Mouse (Mus musculus) T-helper 2 cell (primary cell): Measurements from ENCODE around the gene Csnk1e.

Experiments used
- in situ Hi-C: fragments of 300-600 bp; cut with MboI, MseI; formaldehyde crosslinking; loops from one replicate; pipeline ENCODE4 v1.15.1; 2025; ENCODE audit warnings: high pct_unique_total_duplicates

Gene Csnk1e

GRCm38 (mm10) chr15:79428616-79429015 is 26.8 kb downstream of the Csnk1e start:
- in situ Hi-C loops = no loop called here

GRCm38 (mm10) chr15:79427516-79427915 is 27.9 kb downstream of the Csnk1e start:
- in situ Hi-C loops = no loop called here

- in situ Hi-C loops = no loop called here
Measured at GRCm38 (mm10) chr15:79425516-79425915, 29.9 kb downstream of the Csnk1e start.

GRCm38 (mm10) chr15:79424602-79425001 is 30.8 kb downstream of the Csnk1e start:
- in situ Hi-C loops = no loop called here

GRCm38 (mm10) chr15:79422715-79423243 is 32.6 kb downstream of the Csnk1e start:
- in situ Hi-C loops = no loop called here

GRCm38 (mm10) chr15:79418677-79419076 is 36.7 kb downstream of the Csnk1e start:
- in situ Hi-C loops = no loop called here

GRCm38 (mm10) chr15:79418265-79418664 is 37.1 kb downstream of the Csnk1e start:
- in situ Hi-C loops = no loop called here

- in situ Hi-C loops = no loop called here
Measured at GRCm38 (mm10) chr15:79417379-79417778, 38.0 kb downstream of the Csnk1e start.

GRCm38 (mm10) chr15:79416460-79417085 is 38.8 kb downstream of the Csnk1e start:
- in situ Hi-C loops = no loop called here

GRCm38 (mm10) chr15:79414513-79414912 is 40.9 kb downstream of the Csnk1e start:
- in situ Hi-C loops = no loop called here

GRCm38 (mm10) chr15:79413802-79414201 is 41.6 kb downstream of the Csnk1e start:
- in situ Hi-C loops = no loop called here

- in situ Hi-C loops = no loop called here
Measured at GRCm38 (mm10) chr15:79413201-79413600, 42.2 kb downstream of the Csnk1e start.

- in situ Hi-C loops = no loop called here
Measured at GRCm38 (mm10) chr15:79411363-79412065, 43.9 kb downstream of the Csnk1e start.

GRCm38 (mm10) chr15:79409077-79409573 is 46.2 kb downstream of the Csnk1e start:
- in situ Hi-C loops = no loop called here

GRCm38 (mm10) chr15:79406564-79406963 is 48.8 kb downstream of the Csnk1e start:
- in situ Hi-C loops = no loop called here

GRCm38 (mm10) chr15:79404277-79404676 is 51.1 kb downstream of the Csnk1e start:
- in situ Hi-C loops = loop anchor here (5.0 kb wide), 1 partner anchor 38 kb away; no protein-coding TSS in a partner anchor

GRCm38 (mm10) chr15:79403763-79404210 is 51.6 kb downstream of the Csnk1e start:
- in situ Hi-C loops = loop anchor here (5.0 kb wide), 1 partner anchor 39 kb away; no protein-coding TSS in a partner anchor

GRCm38 (mm10) chr15:79402836-79403762 is 52.3 kb downstream of the Csnk1e start, which contains the start of gene Tmem184b:
Gene Tmem184b (minus strand): TSS chr15:79403569.
- in situ Hi-C loops = loop anchor here (5.0 kb wide), 1 partner anchor 39 kb away; no protein-coding TSS in a partner anchor

- in situ Hi-C loops = loop anchor here (5.0 kb wide), 1 partner anchor 40 kb away; no protein-coding TSS in a partner anchor
Measured at GRCm38 (mm10) chr15:79402176-79402575, 53.2 kb downstream of the Csnk1e start.

- in situ Hi-C loops = loop anchor here (5.0 kb wide), 1 partner anchor 41 kb away; no protein-coding TSS in a partner anchor
Measured at GRCm38 (mm10) chr15:79400975-79401365, 54.4 kb downstream of the Csnk1e start.
